Mouse (Mus musculus) lung, postnatal 14 days (tissue): ENCODE data around the gene Spred1.
"Not testable (repeated sequence)": the region's sequence is repeated elsewhere in the genome, so short reads cannot be mapped to it uniquely, and the experiment has no call there.

ENCODE experiments used
- DNase-seq: peaks from one replicate; pipeline ENCODE4 v3.0.0; 2021

Gene Spred1

DNA sequence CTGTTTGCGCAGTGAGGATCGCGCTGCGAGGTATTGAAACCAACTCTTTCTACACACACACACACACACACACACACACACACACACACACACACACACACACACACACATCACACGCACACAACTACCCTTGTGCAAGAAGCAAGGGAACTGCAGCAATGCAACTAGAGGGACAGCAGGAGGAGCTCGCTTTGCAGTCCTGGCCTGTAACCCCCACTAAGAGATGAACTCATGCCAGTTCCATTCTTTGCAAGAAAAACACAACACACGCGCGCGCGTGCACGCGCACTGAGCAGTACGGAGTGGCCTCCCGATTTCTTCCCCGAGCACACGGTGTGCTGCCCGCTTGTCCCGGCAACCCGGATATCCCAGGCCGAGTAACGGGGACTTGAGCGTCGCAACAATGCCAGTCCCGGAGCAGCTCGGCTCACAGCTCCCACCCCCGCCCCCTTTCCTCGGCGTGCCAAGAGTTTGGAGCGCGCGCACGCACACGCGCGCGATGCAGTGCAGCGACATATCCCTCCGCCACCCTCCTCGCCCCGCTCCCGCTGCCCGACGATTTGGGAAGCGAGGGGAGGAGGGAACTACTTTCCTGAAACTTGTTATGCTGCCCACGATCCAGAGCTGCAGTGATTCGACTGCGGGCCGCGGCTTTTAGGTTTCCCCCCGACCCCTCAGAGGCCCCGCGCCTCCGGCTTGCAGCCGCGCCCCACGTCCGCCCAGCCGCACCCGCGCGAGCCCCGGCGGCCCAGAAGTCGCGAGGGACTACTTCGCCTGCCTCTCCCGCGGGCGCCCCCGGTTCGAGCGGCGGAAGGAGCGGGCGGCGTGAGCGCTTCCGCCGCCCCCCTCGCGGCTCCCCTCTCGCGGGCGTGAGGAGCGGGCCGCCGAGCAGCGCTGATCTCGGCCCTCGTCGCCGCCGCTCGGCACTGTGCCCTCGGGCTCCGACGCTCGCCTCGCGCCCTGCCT is 645 bp upstream of the Spred1 start:
- peak; percentile 87 for DNase-seq

DNA sequence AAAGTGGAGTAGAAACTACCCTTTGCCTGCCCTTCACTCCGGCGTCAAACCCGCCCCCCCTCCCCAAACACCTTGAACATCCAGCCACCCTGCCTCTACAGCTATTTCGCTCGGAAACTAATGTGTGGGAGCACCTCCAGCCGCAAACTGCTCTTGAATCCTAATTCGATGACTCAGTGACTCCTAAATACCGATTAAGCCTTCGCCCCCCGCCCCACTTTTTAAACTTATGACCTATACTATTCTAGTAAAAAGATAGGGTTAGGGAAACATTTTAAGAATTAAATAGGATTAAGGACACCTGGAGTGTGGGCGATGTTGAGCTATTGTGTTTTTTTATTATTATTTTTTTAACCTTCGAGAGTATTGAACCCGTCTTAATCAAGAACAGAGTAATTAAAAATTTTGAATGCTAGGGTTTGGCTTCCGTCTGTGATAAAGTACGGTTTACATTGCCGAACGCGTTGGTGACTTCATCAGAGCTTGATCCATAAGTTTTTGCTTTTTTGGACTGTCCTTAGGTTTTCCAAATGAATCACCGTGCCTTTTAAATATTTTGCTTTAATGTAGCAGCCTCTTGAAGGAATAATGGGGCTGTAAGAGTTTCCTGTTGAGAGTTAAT is 921 bp downstream of the Spred1 start:
- no peak for DNase-seq

DNA sequence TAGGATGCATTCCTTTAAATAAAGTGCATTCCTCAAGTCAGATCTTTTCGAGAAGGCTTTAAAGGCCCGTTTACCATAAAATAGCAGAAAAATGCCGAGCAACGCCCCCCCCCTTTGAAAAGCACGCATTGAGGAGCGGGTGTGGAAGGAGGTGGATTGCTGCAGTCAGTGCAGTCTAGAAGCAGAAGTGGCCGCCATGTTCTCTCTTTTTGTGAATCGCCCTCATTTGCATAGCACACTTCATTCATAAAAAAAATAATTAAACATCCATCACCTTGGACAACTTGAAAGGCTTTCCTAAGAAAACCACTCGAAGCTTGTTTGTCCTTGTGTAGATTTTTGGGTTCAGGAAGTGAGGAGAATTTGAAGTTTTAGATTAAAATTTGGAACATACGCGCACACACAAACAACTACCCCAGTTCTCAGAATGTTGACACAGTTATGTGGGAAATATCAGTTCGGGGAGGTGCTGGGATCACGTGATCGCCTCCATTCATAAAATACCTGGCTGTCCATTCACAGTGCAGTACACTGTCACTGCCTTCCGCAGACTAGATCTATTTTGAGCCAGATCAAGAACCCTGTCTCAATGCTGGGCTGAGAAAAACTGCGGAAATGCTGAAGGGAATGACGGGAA is 1.6 kb downstream of the Spred1 start:
- peak; percentile 36 for DNase-seq

DNA sequence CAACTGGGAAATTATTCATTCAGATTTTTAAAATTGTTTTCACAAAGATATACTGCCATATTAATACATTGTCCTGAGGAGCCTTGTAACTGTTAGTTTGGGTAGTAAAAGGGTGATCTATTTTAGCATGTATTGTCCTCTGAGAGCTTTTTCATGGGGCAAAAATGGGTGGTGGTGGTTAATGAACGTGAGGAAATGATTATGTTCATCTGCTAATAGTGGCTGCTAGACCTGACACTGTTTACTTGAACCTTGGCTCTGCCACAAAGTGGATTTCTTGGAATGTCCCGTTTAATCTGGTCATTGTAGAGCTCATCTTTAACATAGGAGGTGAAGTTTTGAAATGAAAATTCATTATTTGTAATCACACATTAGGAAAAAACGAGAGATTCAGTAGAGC is 2.5 kb downstream of the Spred1 start:
- no peak for DNase-seq

DNA sequence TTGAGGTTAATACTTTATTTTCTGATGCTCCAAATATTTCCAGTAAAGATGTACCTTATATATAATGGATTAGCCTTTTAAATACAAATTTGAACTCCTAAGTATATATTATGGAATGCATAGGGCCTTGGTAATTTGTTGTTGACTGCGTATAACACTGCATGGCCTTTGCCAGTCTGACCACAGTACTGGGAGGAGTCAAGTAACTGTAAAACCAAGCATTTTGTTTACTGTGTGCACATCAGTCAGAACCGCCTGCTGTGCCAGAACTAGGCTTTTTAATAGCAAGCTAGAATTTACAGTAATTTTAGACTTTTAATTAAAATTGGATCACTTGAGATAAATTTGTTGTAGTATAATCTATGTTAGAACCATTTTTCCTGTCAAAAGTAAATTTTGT is 3.7 kb downstream of the Spred1 start:
- DNase-seq = no peak

DNA sequence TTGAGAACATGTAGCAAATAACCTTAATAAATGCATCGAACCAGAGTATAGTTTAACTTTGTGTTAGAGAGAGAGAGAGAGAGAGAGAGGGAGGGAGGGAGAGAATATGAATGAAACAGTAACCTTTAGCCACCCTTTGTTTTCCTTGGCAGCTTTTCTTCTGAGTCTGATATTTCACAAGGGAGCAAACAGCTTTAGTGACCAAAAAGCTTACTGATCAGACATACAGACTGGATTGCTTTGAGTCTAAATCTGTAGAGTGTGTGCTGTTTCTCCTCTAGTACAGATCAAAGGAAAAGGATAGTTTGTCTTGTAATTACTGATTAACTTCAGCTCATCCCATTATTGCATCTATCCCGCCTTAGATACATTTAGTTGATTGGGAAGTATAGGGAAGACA is 8.0 kb downstream of the Spred1 start:
- no peak for DNase-seq

DNA sequence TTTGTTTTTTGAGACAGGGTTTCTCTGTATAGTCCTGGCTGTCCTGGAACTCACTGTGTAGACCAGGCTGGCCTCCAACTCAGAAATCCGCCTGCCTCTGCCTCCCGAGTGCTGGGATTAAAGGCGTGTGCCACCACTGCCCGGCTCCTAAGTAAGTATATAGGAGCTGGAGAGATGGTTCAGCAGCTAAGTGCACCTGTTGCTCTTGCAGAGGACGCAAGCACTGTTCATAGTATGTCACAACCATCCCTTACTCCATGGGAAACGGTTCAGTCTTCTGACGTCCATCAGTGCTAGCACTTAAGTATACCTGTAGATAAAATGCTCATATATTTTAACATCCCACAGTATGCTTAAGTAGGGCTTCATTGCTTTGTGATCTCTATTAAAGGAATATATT is 9.9 kb downstream of the Spred1 start:
- DNase-seq = not testable (repeated sequence)

DNA sequence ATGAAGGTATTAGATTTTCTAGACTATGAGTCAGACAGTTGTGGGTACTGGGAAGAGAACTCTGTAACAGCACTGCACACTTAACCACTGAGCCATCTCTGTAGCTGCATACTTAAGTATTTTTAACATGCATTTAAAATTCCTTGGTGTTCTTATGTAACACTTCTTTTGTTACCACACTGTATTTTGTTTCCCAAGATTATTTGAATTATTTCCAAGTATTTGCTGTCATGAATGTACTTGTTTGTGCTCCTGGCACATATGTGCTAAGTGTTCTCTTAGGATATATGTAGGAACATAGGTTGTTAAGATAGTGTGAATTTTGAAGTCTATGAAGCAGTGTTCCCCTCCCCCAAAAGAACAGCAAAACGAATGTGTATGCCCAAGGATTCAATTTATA is 10.7 kb downstream of the Spred1 start:
- no peak for DNase-seq

DNA sequence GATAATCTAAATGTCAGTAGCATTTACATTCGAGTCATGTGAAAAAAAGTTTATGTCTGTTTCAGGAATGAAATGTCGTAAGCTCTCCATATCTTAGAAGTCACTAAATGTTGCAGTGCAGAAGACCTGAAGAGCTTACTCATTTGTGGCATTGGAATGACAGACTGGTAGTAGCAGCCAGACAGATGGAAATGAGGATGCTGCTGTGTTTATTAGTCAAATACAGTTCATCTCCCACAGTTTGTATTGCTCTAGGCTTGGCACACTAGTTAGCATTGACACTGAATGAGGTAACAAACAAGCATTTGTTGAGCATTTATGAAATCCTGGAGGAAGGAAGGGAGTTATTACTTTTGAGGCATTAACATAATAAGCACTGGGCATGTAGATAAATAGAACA is 12.4 kb downstream of the Spred1 start:
- no peak for DNase-seq

DNA sequence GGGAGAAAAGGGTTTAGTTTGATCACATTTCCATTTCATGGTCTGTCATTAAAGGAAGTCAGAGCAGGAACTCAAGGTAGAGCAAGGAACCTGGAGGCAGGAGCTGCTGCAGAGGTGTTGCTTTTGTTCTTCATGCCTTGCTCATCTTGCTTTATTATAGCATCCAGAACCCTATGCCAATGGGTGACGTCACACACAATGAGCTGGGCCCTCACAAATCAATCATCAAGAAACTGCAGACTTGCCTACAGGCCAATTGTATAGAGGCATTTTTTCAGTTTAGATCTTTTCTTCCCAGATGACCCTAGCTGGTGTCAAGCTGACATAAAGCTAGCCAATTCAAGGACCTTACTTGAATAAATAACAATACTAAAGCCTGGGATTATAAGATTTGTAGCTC is 16.6 kb downstream of the Spred1 start:
- DNase-seq = no peak

DNA sequence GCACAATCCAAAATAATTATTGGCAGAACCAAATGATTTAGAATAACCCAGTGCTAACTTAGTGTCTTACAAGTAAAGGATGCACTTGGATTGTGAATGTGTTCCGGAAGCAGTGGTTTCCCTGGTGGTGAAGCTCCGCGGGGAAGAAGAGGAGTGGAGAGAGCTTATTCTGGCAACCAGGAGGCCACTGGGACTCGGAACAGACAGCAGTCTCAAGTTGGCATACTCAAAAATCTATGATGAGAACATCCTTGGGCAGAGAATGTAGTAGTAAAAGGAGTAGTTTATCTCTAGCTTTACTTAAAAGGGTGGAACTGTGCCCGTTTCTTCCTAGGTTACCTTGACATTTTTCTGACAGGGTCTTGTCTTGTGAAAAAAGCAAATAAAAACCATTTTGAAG is 17.8 kb downstream of the Spred1 start:
- no peak for DNase-seq

DNA sequence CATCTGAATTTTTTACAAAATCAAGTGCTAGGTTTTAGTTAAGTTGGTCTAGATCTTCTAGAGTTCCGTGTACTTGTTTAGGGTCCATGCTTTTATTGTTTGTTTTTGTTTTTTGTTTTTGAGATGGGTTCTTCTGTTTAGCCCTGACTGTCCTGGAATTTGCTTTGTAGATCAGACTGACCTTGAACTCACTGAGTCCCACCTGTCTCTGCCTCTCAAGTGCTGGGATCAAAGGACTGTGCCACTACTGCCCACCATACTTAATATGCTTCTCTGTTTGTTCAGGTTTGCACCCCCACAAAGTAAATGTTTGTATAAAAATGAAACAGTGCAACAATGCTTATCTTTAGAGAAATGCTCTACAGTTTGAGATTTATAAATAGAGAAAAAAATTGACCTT is 18.8 kb downstream of the Spred1 start:
- DNase-seq = no peak

DNA sequence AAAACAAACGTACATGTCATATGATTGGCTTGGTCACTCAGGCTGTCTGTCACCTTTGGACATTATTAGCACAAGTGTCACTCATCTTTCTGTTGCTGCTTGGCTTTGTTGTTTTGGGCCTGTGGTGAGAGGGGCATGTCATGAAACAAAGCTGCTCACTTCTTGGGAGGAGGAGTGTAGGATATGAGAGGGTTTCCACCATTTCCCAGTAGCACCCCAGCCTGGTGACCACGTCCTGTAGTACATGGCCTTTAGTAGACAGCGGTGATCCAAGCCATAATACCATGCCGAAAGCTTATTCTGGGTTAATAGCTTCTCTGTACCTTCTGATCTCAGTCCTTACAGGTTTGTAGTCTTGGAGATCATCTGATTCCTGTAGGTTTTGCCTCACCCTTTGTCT is 21.9 kb downstream of the Spred1 start:
- DNase-seq = no peak

DNA sequence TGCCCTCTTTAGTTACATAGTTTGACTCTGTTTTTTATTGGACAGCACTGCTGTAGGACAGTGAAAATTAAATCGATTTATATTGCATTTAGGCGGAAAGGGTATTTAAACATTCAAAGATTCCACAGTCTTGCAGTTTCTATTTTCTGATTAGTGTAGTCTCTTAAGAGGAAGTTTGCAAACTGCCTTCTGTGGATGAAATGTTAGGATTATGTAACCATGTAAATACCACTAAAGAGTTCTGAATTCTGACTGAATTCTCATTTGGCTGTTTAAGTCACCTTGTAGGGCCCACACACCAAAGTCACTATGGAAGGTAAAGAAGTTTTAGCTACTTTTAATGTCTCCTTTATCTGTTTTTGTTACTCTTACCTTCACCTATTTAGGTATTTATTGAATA is 24.9 kb downstream of the Spred1 start:
- no peak for DNase-seq

DNA sequence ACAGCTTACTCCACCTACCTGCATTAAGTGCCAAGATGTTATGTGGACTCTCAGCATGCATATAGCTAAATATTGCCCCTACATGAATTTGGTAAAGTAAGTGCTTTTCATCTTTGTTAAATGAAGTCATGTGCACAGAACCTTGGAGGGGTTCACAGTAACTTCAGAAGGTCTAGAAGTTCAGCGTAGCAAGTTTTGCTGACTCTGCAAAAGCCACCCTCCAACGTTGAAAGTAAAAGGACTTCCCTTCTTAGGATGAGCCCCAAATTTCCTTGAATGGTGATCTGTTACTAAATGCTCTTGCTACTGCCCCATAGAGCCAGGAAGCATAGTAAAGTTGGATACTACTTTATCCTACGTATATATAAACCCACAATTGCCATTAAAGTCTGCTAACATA is 25.4 kb downstream of the Spred1 start:
- DNase-seq = no peak

DNA sequence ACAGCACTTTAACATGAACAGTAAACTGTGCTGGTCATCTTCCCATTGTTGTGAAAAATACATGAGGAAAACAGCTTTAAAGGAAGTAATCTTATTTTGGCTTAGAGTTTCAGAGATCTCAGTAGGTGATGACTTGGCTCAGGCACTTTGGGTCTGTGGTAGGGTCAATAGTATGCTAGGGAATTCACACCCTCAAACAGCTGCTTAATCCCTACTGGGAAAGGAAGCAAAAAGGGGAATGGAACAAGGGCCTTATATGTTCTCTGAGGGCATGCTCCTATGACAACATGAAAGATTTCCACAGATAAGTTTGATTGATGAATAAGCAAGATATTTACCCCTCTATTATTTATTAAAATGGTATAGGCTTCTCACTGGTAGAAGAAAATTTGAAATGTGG is 31.0 kb downstream of the Spred1 start:
- no peak for DNase-seq

DNA sequence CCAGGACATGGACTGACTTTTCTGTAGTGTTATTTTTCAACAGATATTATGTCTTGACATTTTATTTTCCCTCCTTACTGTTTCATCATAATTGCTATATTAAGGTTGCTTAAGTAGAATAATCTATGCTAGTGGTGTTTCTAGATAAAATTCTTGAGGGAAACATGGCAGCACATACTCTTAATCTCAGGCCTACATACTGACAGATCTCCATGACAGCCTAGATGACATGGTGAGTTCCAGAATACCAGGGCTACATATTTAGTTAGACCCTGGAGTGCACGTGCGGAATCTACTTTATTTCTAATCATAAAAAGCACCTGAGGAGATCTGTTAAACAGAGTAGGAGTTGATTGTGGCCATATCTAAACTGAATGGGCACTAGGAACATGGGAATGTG is 47.2 kb downstream of the Spred1 start:
- no peak for DNase-seq

DNA sequence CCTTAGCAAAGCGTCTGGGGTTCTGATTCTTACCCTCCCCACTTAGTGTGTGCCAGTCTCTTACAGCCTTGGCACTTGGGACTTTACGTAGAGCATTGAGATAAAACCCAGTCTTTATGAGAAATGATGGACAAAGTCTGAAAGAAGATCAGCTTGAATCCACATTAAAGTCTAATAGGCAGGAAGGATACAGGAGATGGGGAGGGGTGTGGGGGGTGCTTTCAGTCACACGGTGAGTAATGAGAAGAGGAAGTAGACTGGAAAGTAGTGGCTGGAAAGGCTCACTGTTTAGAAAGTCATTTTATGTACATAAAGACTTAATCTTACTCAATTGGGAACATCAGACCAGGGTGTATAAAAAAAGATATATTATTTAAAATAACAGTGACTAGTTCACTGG is 47.9 kb downstream of the Spred1 start:
- no peak for DNase-seq

DNA sequence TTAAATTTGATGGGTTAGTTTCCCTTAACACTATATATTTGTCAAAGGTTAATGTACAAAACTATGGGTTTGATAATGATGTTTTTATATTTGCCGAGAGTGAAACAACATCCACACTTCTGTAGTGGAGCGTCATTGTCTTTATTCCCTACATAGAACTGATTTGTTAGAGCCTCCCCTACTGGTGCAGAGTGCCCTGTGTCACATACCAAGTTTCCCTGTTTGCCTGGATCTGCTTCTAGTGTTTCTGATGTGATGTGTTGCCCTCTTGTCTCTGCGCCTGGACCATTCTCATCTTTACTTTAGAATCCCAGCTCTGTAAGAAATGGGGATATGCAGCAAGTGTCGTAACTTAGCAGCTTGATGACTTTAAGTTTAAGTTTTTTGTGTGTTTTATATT is 51.8 kb downstream of the Spred1 start:
- no peak for DNase-seq

DNA sequence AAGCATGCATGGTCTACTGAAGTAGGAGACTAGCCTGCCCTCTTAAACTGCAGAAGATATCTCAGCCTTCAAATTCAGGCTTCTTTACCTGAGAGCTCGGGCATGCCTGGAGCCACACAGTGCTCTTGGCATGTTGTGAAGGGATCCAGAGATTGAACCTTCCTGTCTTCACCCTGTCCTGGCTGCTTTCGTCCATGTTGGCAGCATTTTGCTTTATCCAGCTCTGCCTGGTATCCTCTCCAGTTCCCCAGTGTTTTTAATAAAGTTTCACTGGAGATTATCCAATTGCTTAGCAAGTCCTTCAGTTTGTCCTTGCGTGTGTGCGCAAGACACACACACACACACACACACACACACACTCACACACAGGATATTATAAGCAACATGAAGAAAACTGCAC is 54.9 kb downstream of the Spred1 start:
- no peak for DNase-seq

DNA sequence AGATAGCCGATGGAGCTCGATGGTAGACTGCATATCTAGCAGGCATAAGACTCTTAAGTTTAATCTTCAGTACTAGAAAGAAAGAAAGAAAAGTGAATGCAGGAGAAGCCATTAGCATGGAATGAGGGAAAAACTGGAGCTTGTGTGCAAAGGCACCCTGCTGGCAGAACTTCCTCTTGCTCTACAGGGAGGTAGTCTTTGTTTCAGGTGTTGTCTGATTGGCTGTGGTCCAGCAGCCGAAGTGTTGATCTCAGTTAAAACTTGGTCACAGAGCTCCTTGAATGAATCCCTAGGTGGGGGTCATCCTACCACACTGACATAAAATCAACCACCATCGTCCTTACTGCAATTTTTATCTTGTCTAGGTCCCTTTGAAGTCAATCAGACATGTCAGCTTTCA is 55.8 kb downstream of the Spred1 start:
- no peak for DNase-seq

DNA sequence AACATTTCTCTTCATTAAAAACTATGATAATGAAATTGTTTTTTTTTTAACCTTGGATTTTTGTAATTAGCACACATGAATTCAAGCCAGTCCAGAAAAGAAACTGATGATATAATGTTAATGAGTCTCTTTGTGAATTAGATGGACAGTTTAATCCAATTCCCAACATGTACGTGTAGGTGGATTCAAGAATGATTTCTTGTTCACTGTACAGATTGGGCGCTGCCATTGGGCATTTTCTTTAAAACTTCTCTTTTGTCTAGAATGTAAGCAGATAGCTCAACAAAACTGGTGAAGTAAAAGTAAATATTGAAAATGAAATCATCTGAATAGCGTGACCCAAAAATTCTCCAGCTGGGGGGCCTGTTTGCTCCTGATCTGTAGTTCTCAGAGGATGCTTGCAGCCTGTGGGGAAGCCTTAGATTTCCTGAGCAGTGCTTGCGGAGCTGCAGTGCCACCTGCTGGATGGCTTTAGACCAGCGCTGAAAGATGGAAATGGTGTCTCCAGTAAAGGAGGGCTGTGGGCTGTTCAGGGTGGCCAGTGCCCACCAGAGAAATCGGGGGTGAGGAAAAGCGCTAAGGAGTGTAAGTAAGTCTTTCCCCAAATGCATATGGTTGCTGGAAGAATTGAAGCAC is 59.2 kb downstream of the Spred1 start:
- DNase-seq = peak; percentile 86

DNA sequence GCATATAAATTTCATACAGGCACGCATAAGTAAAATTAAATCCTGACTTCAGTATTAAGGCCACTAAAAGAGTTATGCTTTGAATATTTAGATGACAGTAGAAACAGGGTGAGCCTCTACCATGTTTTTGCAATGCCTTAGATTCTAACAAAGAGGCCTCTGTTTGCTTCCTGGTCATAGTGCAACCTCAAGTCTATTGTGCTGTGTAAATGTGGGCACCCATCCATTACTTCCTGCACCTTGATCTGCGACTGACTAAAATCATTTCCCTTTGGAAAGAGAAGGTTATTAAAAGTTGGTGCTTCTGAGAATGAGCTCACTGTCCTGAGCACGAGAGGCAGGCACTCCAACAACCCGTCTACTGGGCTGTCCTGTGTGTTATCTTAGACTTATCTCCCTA is 64.4 kb downstream of the Spred1 start:
- no peak for DNase-seq

DNA sequence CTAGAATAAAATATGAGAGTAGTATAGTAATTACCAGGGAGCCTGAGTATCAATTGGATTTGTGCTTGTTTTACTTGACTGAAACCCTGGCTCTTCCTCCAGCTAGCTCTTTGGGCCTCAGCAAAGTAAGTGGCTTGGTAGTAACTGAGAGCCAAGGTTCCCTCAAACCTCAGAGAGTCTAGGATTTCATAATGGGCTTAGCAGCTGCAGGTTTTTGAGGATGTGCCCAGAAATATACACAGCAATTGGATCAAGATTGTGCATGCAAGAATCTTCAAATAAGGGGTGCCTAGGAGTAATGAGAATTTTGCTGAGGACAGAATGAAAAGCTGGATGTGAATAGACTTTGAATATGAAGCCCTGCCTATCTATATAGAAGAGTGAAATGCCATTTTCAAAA is 69.7 kb downstream of the Spred1 start:
- no peak for DNase-seq
